Comparison of ENCODE assay signal across 9 mouse cellular contexts in the genomic region with DNA sequence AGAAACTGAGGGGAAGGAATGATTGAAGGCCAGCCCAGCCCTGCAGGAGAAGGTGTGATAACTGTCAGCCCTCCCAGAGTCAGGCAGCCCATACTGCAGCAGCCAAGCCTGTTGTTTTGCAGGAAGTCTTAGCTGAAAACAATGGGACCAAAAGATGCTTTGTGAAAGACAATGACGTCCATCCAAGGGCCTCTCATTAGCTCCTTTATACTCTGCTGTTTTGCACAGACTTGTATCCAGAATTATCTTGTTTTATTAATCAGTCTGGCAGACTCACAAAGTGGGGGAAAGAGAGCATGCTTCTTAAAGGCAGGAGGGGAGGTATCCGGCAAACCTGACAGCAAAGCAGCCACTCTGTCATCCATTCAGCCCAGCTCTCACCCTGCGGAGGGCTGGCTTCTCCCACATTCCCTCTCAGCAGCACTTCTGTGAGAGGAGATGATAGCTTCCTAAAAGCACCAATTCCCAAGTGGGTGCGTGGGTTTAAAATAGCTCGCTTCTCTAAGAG.
A peak's percentile ranks its signal among the peaks of the same experiment; 100 is the strongest.
DNase-seq lines count a peak whose midpoint lies in the region; ATAC-seq lines count a peak whose summit lies in the region.
"Had no signal": no experiment of that assay in that cellular context is flagged by ENCODE, and none has a peak within 500 bp of the region (broad histone marks: within the 10 kb centered on the region; RNA-seq: fewer than 3 reads in every experiment).

No protein-coding gene starts in this region.

- no peaks in the 10 kb centered on the region for H3K27me3 ChIP-seq in forebrain, embryonic 11.5 days (ENCODE audit: control insufficient read depth, insufficient read depth, low read length)
- H3K27me3 ChIP-seq in forebrain, embryonic 10.5 days (ENCODE audit: poor library complexity, severe bottlenecking) = peaks cover 13% of the 10 kb centered on the region; the same call in 1 of the 2 replicates
- no peaks in the 10 kb centered on the region for H3K27me3 ChIP-seq in embryonic facial prominence, embryonic 13.5 days
- H3K27me3 ChIP-seq in hindbrain, embryonic 16.5 days (replicated peaks; ENCODE audit: control insufficient read depth, insufficient read depth, low read length) = no peaks in the 10 kb centered on the region
- H3K27me3 ChIP-seq in neural tube, embryonic 15.5 days (replicated peaks) = no peaks in the 10 kb centered on the region

- H3K9me3 ChIP-seq in forebrain, embryonic 11.5 days (ENCODE audit: control insufficient read depth, low read length) = no peaks in the 10 kb centered on the region
- H3K9me3 ChIP-seq in forebrain, embryonic 10.5 days = no peaks in the 10 kb centered on the region
- no peaks in the 10 kb centered on the region for H3K9me3 ChIP-seq in embryonic facial prominence, embryonic 13.5 days
- no peaks in the 10 kb centered on the region for H3K9me3 ChIP-seq in hindbrain, embryonic 16.5 days (ENCODE audit: control insufficient read depth, low read length)
- H3K9me3 ChIP-seq in neural tube, embryonic 15.5 days (replicated peaks) = no peaks in the 10 kb centered on the region

- peak; percentile 53; the same call in 1 of the 2 replicates for ATAC-seq in forebrain, embryonic 11.5 days (replicated peaks; ENCODE audit: low FRiP score)
- ATAC-seq in embryonic facial prominence, embryonic 13.5 days (ENCODE audit: insufficient number of reproducible peaks, insufficient read depth, low FRiP score, low TSS enrichment, low read depth) = peak; percentile 56; the same call in 1 of the 2 replicates
- ATAC-seq in hindbrain, embryonic 16.5 days = peak; percentile 58; the same call in 1 of the 2 replicates
- peak; percentile 53; the same call in 1 of the 2 replicates for ATAC-seq in neural tube, embryonic 15.5 days (ENCODE audit: low FRiP score)

- H3K9ac ChIP-seq in forebrain, embryonic 11.5 days (ENCODE audit: low read length) = peak overlapping the region; percentile 25; the same call in 1 of the 2 replicates
- H3K9ac ChIP-seq in embryonic facial prominence, embryonic 13.5 days = no peak overlapping the region
- H3K9ac ChIP-seq in hindbrain, embryonic 16.5 days (ENCODE audit: low read depth, low read length) = peak overlapping the region; percentile 42; the same call in 1 of the 2 replicates
- H3K9ac ChIP-seq in neural tube, embryonic 15.5 days (replicated peaks) = peak overlapping the region; percentile 8; the same call in 1 of the 2 replicates

- no peak overlapping the region for H3K4me3 ChIP-seq in forebrain, embryonic 11.5 days (ENCODE audit: low read depth, low read length)
- H3K4me3 ChIP-seq in forebrain, embryonic 10.5 days = no peak overlapping the region
- H3K4me3 ChIP-seq in embryonic facial prominence, embryonic 13.5 days = no peak overlapping the region
- no peak overlapping the region for H3K4me3 ChIP-seq in hindbrain, embryonic 16.5 days (ENCODE audit: low read length)
- no peak overlapping the region for H3K4me3 ChIP-seq in neural tube, embryonic 15.5 days (replicated peaks)

- no peaks in the 10 kb centered on the region for H3K36me3 ChIP-seq in forebrain, embryonic 11.5 days (ENCODE audit: control insufficient read depth, insufficient read depth, low read length)
- H3K36me3 ChIP-seq in forebrain, embryonic 10.5 days (replicated peaks) = no peaks in the 10 kb centered on the region
- H3K36me3 ChIP-seq in embryonic facial prominence, embryonic 13.5 days = no peaks in the 10 kb centered on the region
- no peaks in the 10 kb centered on the region for H3K36me3 ChIP-seq in hindbrain, embryonic 16.5 days (ENCODE audit: control insufficient read depth, insufficient read depth, low read length)
- no peaks in the 10 kb centered on the region for H3K36me3 ChIP-seq in neural tube, embryonic 15.5 days

- no peak for DNase-seq in forebrain, embryonic 11.5 days (ENCODE audit: low spot score)
- no peak for DNase-seq in forebrain, embryonic 10.5 days (ENCODE audit: extremely low spot score, low spot score)
- DNase-seq in kidney, adult 9 months = no peak
- DNase-seq in kidney, adult 18-20 months = no peak
- no peak for DNase-seq in layer of hippocampus, postnatal 36 days
- DNase-seq: thymus, postnatal 25 days had no signal

- no peak overlapping the region for H3K27ac ChIP-seq in forebrain, embryonic 11.5 days (ENCODE audit: low read depth, low read length)
- no peak overlapping the region for H3K27ac ChIP-seq in forebrain, embryonic 10.5 days
- H3K27ac ChIP-seq in embryonic facial prominence, embryonic 13.5 days = no peak overlapping the region
- H3K27ac ChIP-seq in hindbrain, embryonic 16.5 days (ENCODE audit: low read depth, low read length) = peak overlapping the region; percentile 69
- peak overlapping the region; percentile 67 for H3K27ac ChIP-seq in neural tube, embryonic 15.5 days (replicated peaks)

- H3K4me1 ChIP-seq in forebrain, embryonic 11.5 days (replicated peaks; ENCODE audit: control insufficient read depth, insufficient read depth, low read length) = peaks cover 7% of the 10 kb centered on the region; the same call in 1 of the 2 replicates
- peaks cover 16% of the 10 kb centered on the region for H3K4me1 ChIP-seq in forebrain, embryonic 10.5 days
- 0 out of 2 replicates have a peak, but pooled peaks cover 5% of the 10 kb centered on the region for H3K4me1 ChIP-seq in embryonic facial prominence, embryonic 13.5 days
- peaks cover 8% of the 10 kb centered on the region for H3K4me1 ChIP-seq in hindbrain, embryonic 16.5 days (ENCODE audit: control insufficient read depth, insufficient read depth, low read depth, low read length)
- peaks cover 8% of the 10 kb centered on the region for H3K4me1 ChIP-seq in neural tube, embryonic 15.5 days

- WGBS in forebrain, embryonic 11.5 days = 13% methylated on average over 5 of the region's 5 CpGs
- 13% methylated on average over 5 of the region's 5 CpGs for WGBS in forebrain, embryonic 10.5 days
- 21% methylated on average over 5 of the region's 5 CpGs for WGBS in embryonic facial prominence, embryonic 13.5 days
- 11% methylated on average over 5 of the region's 5 CpGs for WGBS in hindbrain, embryonic 16.5 days
- WGBS in neural tube, embryonic 15.5 days = 10% methylated on average over 5 of the region's 5 CpGs

- H3K4me2 ChIP-seq in forebrain, embryonic 11.5 days (ENCODE audit: low read depth, low read length, severe bottlenecking) = no peak overlapping the region
- no peak overlapping the region for H3K4me2 ChIP-seq in embryonic facial prominence, embryonic 13.5 days
- H3K4me2 ChIP-seq in hindbrain, embryonic 16.5 days (ENCODE audit: low read length) = no peak overlapping the region
- 0 out of 2 replicates have a peak overlapping the region, but pooled peaks have one; percentile 1 for H3K4me2 ChIP-seq in neural tube, embryonic 15.5 days

Comparison
In these comparisons a context has a peak if more than half of its experiments do, and no peak if none do; other contexts are left out.
1. H3K27ac ChIP-seq: peak in hindbrain, embryonic 16.5 days (single experiment) and neural tube, embryonic 15.5 days (single experiment); none in forebrain, embryonic 11.5 days (single experiment), forebrain, embryonic 10.5 days (single experiment) and embryonic facial prominence, embryonic 13.5 days (single experiment).
2. Peak in every context shown above with its lines, with median percentiles within 50 percentile points of each other: ATAC-seq.